Mouse (Mus musculus) gastrocnemius, adult 2 months (tissue): ENCODE measurements around the gene Gm10354. TPM values are rescaled to one million over a fixed set of nuclear protein-coding genes. Genes with fewer than 3 reads are reported as not detected.
"Not testable (repeated sequence)": the region's sequence is repeated elsewhere in the genome, so short reads cannot be mapped to it uniquely, and the experiment has no call there.

ENCODE experiments used
- DNase-seq: peaks from one replicate; pipeline ENCODE4 v3.0.0; 2022
- H3K27ac ChIP-seq: fragments of 200-600 bp; 2 replicates; pipeline ENCODE4 v1.8.1; 2022; ENCODE audit warnings: mild to moderate bottlenecking
- H3K4me3 ChIP-seq: fragments of 200-600 bp; 2 replicates; pipeline ENCODE4 v1.8.1; 2022; ENCODE audit warnings: mild to moderate bottlenecking, moderate library complexity
- intact Hi-C: fragments of 180-260 bp; cut with DNase I; formaldehyde crosslinking; loops from one replicate; pipeline ENCODE4 v1.15.1; 2025
- long read RNA-seq, 2 experiments: library from polyadenylated mRNA; stranded (forward); transcript quantifications; one replicate each; pipeline ENCODE4 v2.0.0; 2021
- total RNA-seq, 2 experiments: library from RNA; stranded (reverse); gene quantifications; 2 replicates each; pipeline ENCODE4 v1.2.3; 2021

Gene Gm10354
- total RNA-seq: not detected
- long read RNA-seq, experiment 1: 0 reads
- long read RNA-seq, experiment 2: 0 reads

DNA sequence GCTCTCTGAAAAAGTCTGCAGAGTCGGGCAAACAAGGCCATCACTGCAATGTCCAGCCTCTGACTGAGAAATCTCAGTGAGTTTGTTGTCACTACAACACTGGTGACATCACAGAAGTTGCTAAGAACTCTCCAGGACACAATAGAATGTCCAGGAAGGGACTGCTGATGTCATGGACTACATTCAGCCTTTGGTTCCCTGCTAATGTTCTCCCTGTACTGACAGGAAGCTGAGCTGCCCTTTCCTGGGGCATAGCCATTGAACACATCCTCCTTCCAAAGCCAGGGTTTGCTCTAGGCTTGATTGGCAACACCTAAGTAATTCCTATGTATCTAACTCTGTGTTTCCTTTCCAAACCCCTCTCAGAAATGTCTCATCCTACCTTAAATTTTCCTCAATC is at the start of gene Gm10354:
Gene Gm10354, minus strand, starts transcription at position 101 of the 400 bp plus-strand sequence.
- H3K4me3 ChIP-seq, intact Hi-C loops, H3K27ac ChIP-seq, DNase-seq: not testable (repeated sequence)

DNA sequence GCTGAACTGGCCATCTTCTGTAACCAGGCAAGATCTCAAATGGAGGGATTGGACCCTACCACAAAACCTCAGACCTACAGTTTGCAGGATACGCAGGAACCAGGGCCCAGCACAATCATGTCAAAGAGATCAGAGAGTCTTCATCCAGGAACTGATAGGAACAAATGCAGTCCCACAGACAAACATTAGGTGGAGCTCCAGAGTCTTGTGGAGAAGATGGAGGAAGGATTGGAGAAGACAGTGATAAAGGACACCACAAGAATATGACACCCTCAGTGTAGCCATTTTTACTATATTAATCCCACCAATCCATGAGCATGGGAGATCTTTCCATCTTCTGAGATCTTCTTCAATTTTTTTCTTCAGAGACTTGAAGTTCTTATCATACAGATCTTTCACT is 45.6 kb upstream of the Gm10354 start:
- H3K27ac ChIP-seq, intact Hi-C loops, DNase-seq, H3K4me3 ChIP-seq: not testable (repeated sequence)

- H3K4me3 ChIP-seq, intact Hi-C loops, DNase-seq, H3K27ac ChIP-seq: not testable (repeated sequence)
These were observed 41.3 kb upstream of the Gm10354 start for GRCm38 (mm10) chr5:15020067-15020466.

DNA sequence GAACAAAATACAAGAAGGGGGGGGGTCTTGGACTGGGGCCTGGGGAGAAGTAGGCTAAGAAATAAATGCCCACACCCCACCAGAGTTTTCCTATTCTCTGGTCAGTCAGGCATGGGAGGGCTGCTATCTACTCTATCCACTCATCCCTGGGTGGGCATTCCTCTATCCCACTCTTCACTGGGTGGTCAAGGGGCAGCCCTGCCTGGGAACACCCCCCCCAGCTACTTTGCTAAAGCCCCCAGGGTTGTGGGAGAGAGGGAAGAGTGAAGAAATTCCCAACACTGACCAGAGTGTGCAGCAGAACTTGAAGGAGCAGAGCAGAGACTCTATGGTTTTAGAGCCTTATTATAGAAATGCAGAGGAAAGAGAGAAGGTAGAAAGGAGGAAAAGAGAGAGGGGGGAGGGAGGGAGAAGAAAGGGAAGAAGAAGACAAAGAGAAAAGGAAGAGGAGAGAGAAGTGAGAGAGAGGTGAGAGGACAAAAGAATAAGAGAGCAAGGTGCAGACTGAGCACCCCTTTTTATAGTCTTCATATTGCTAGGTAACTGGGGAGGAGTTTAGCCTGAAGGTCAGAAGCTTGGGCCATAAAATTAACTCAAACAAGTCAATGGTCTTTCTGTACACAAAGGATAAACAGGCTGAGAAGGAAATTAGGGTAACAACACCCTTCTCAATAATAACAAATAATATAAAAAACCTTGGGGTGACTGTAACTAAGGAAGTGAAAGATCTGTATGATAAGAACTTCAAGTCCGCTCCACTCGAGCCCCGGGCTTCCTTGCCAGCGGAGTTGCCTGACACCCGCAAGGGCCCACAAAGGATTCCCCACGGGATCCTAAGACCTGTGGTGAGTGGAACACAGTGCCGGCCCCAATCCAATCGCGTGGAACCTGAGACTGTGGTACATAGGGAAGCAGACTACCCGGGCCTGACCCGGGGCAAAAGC is 32.2 kb upstream of the Gm10354 start:
- intact Hi-C loops, H3K4me3 ChIP-seq, DNase-seq, H3K27ac ChIP-seq: not testable (repeated sequence)

DNA sequence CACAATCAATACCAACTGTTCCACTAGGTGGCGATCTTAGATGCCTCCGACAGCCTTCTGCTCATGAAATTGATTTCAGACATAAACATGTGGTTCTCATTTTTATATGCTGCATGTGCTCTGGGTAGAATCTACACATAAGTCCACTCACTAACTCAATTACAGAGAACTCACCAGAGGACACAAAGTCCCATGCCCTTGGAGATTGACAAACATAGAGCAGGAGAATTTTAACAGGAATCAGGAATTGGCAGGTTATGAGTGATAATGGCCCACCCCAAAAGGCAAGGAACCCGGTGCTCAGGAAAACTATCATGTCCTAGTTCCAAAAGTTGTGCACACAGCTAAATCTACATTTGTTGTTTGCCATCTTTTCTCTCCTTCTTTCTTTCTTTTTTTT is 28.2 kb upstream of the Gm10354 start:
- intact Hi-C loops, H3K27ac ChIP-seq, H3K4me3 ChIP-seq, DNase-seq: not testable (repeated sequence)

DNA sequence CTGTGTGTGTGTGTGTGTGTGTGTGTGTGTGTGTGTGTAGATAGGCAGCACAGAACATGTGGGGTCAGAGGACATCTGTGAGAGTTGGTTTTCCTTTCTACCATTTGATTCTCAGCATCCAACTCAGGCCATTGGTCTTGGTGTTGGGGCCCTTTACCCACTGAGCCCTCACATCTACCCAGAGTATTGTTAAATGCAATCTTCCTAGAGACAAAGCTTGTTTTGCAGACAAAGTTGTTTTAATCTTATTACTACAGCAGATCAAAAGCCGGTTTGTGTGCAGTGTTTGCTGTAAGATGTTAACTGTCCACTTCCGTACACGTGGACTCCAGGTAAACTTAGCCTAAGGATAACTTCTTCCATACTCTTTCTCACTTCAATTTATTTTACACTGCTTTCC is 27.6 kb upstream of the Gm10354 start:
- DNase-seq, intact Hi-C loops, H3K27ac ChIP-seq, H3K4me3 ChIP-seq: not testable (repeated sequence)

DNA sequence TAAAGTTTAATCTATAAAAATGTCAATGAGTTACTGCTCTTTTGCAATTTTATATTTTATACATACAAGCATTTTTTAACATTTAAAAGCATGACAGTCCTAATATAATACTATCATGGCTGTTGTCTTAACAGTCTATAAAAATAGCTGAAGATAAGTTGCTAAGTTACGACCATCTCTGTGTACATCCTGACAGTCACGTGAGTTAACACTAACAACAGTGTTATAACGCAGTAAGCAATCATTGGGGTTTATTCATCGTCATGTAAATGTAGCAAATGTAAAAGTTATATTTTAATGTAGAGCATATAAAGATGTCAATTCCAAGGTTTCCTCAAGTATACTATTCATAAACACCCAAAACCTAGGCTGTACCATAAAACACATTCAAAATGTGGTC is 26.8 kb upstream of the Gm10354 start:
- DNase-seq, H3K4me3 ChIP-seq, intact Hi-C loops, H3K27ac ChIP-seq: not testable (repeated sequence)

- intact Hi-C loops, DNase-seq, H3K4me3 ChIP-seq, H3K27ac ChIP-seq: not testable (repeated sequence)
These were observed 26.1 kb upstream of the Gm10354 start for GRCm38 (mm10) chr5:15004569-15005562.

- DNase-seq, H3K4me3 ChIP-seq, intact Hi-C loops, H3K27ac ChIP-seq: not testable (repeated sequence)
These were observed 19.3 kb upstream of the Gm10354 start for GRCm38 (mm10) chr5:14998077-14998476.

DNA sequence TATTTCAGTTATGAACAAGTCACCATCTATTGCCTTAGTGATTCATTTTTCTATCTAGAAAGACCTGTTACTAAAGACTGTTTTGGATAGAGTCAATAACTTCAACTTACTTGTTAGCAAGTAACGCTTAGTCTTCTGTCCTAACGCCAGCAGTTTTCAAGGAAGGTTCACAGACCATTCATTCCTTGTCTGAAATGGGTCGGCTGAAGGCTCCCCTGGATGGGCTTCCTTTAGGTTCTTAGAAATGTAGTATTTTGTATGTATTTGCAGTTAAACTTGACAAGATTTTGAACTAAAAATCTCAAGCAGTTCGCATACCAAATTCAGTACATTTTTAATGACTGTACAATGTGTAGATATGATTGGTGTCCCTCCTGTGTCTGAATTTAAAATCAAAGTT is 18.8 kb upstream of the Gm10354 start:
- DNase-seq, H3K4me3 ChIP-seq, H3K27ac ChIP-seq, intact Hi-C loops: not testable (repeated sequence)

- intact Hi-C loops, DNase-seq, H3K4me3 ChIP-seq, H3K27ac ChIP-seq: not testable (repeated sequence)
These were observed 18.0 kb upstream of the Gm10354 start for GRCm38 (mm10) chr5:14996670-14997249.

- H3K27ac ChIP-seq, intact Hi-C loops, H3K4me3 ChIP-seq, DNase-seq: not testable (repeated sequence)
These were observed 15.4 kb upstream of the Gm10354 start for GRCm38 (mm10) chr5:14994124-14994523.

GRCm38 (mm10) chr5:14990375-14991158 is 11.8 kb upstream of the Gm10354 start:
- H3K4me3 ChIP-seq, intact Hi-C loops, H3K27ac ChIP-seq, DNase-seq: not testable (repeated sequence)

DNA sequence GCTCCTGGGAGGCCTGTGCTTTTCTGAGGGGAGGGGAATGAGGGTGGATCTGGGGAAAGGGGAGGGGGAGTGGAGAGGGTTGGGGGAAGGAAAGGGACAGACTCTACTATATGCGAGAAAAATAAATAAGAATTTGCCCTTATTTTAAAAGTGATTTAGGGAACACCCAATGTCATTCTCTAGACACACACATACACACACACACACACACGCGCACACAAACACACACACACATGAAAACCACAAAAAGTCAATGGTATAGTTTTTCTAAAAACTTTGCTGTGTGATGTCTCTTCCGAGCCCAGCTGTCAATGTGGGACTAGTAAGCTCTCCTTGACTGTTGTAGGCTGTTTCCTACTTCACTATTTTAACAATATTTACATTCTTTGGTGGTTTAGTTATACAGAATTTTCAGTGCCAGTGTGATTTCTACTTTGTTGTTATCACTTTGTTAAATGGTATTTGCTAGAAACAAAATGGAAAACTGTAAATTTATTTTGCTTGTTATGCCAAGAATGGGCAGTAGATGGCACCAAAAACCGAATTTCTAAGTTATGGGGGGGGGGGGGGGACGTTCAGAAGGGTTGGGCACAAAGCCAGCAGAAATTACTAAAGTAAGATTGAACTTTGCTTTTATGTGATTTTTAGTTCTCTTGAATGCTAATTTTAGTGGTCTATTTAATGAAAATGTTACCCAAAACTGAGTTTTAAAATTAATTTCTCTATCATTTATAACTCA is 8.1 kb upstream of the Gm10354 start:
- intact Hi-C loops, H3K27ac ChIP-seq, H3K4me3 ChIP-seq, DNase-seq: not testable (repeated sequence)

DNA sequence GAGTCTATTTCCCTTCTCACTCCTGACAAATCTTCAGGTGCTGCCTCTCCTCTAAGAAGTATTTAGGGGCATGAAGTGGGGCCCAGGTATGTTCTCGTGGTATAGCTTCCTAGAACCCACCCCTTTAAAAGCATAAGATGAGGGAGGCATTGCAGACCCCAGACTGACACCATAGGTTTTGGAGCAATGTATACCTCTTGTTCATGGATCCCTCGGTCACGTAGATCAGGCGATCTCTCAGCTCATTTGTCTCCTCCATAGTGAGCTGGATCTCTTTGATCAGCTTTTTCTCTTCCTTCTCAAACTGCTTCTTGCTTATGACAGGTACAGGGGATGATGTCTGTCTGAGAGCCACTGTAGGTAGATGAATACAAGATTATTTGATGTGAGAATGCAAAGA is 1.4 kb downstream of the Gm10354 start:
- intact Hi-C loops, H3K4me3 ChIP-seq, DNase-seq, H3K27ac ChIP-seq: not testable (repeated sequence)

DNA sequence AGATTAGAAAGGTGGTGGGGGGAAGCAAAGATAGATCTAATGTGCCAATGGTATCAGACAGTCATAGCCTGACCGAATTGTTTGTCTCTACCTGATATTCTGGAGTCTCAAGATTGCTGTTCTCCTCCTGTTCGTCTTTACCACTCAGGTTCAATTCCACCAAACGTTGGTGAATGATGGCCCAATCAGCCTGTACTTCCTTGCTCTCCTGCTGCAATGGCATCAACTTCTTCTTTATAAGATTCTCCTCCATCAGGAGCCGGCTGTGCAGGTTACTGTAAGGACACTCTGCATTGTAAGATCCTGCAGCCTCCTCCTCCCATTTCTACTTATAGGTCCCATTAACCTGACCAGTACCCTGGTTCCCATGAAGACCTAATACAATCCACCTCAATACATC is 3.4 kb downstream of the Gm10354 start:
- H3K4me3 ChIP-seq, intact Hi-C loops, DNase-seq, H3K27ac ChIP-seq: not testable (repeated sequence)
